Mouse (Mus musculus) layer of hippocampus, adult 9-11 months (tissue): ENCODE results near the gene Atg4d.
"Not testable (repeated sequence)": the region's sequence is repeated elsewhere in the genome, so short reads cannot be mapped to it uniquely, and the experiment has no call there.

ENCODE experiments used
- DNase-seq: peaks from one replicate; pipeline ENCODE4 v3.0.0; 2022

Atg4d gene

GRCm38 (mm10) chr9:21243826-21244427 is 21.2 kb upstream of the Atg4d start:
- DNase-seq, result no peak

- DNase-seq, result no peak
These were observed 20.5 kb upstream of the Atg4d start for GRCm38 (mm10) chr9:21244428-21245112.

GRCm38 (mm10) chr9:21245113-21245487 is 20.0 kb upstream of the Atg4d start:
- no peak for DNase-seq

GRCm38 (mm10) chr9:21246342-21246741 is 18.8 kb upstream of the Atg4d start:
- DNase-seq, result no peak

- DNase-seq, result peak; percentile 83
These were observed 16.8 kb upstream of the Atg4d start, which contains the start of gene S1pr5 for GRCm38 (mm10) chr9:21248326-21248725. S1pr5 (minus strand) TSS chr9:21248443.

GRCm38 (mm10) chr9:21249629-21250508 is 15.2 kb upstream of the Atg4d start:
- DNase-seq, result no peak

- no peak for DNase-seq
These were observed 14.6 kb upstream of the Atg4d start for GRCm38 (mm10) chr9:21250509-21250908.

GRCm38 (mm10) chr9:21251116-21251735 is 13.9 kb upstream of the Atg4d start:
- no peak for DNase-seq

GRCm38 (mm10) chr9:21254690-21255089 is 10.4 kb upstream of the Atg4d start:
- no peak for DNase-seq

- DNase-seq, result not testable (repeated sequence)
These were observed 8.7 kb upstream of the Atg4d start for GRCm38 (mm10) chr9:21256349-21256748.

GRCm38 (mm10) chr9:21260491-21261040 is 4.5 kb upstream of the Atg4d start:
- no peak for DNase-seq

GRCm38 (mm10) chr9:21261831-21262230 is 3.3 kb upstream of the Atg4d start:
- DNase-seq, result no peak

GRCm38 (mm10) chr9:21264272-21264999 is 657 bp upstream of the Atg4d start:
- DNase-seq, result no peak

GRCm38 (mm10) chr9:21265611-21266010 is 518 bp downstream of the Atg4d start:
- no peak for DNase-seq

GRCm38 (mm10) chr9:21266889-21267288 is 1.8 kb downstream of the Atg4d start:
- DNase-seq, result no peak

- DNase-seq, result no peak
These were observed 3.2 kb downstream of the Atg4d start for GRCm38 (mm10) chr9:21268305-21268704.

- not testable (repeated sequence) for DNase-seq
These were observed 4.5 kb downstream of the Atg4d start for GRCm38 (mm10) chr9:21269590-21269989.

GRCm38 (mm10) chr9:21272391-21272790 is 7.3 kb downstream of the Atg4d start:
- DNase-seq, result no peak

GRCm38 (mm10) chr9:21273094-21273493 is 8.0 kb downstream of the Atg4d start:
- DNase-seq, result no peak

- DNase-seq, result no peak
These were observed 8.6 kb downstream of the Atg4d start for GRCm38 (mm10) chr9:21273520-21274228.

- no peak for DNase-seq
These were observed 9.2 kb downstream of the Atg4d start for GRCm38 (mm10) chr9:21274336-21274735.
